Mouse (Mus musculus) urinary bladder, adult 18-20 months (tissue): ENCODE results near the gene Mtfr1l.

ENCODE experiments used
- DNase-seq, 2 experiments: peaks; one replicate each; pipeline ENCODE4 v3.0.0; 2022; ENCODE audit warnings: low spot score in 2 of 2, mixed read lengths in 2 of 2

The Mtfr1l gene

DNA sequence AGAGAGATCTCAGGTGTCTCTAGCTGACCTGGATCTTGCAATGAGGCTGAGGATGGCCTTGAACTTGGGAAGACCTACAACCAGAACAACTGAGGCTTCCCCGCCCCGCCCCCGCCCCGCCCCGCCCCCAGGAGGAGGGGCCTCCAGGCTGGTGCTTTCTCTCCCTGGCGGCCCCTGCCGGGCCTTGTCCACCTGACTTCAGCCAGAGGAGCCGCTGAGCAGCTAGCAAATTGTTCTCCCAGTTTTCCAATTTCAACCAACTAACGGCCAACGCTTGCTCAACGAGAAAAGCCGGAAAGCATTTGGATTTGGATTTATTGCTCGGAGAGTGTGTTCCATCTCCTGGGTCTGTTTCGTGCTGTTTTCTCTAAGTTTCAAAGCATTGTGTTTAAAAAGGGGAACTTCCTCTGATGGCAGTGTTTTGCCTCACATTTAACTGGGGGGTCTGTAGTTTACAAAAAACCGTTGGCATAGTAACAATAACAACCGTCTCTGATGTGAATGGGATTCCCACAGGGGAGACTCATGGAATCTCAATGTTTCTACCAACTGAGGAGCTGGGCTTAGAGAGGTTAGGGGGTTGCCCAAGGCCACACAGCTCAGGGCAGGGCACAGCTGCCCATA, 22.6 kb upstream of the Mtfr1l start:
- DNase-seq, result no peak

DNA sequence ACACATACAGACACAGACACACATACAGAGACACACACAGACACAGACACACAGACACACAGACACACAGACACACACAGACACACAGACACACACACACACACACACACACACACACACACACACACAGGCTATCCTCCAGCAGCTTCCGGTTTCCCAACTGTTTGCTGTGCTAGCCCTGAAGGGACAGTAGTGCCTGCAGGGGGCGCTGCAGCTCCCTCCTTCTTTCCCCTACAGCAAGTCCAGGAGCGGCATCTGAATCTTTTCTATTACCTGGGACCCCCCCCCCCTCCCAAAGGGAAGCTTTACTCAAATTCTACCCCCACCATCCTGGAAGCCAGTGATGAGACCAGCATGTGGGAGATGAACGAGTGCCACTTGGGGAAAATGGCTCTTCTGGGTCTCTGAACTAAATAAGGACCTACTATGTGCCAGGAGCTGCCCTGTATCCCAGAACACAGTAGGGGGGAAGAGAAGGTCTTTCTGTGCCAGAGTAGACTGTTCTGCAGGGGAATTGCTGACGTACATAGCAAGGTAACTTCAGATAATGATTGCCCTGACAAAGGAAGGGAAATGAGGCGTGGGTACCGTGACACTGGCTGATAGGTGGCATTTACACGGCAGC, 20.9 kb upstream of the Mtfr1l start:
- DNase-seq, result no peak

DNA sequence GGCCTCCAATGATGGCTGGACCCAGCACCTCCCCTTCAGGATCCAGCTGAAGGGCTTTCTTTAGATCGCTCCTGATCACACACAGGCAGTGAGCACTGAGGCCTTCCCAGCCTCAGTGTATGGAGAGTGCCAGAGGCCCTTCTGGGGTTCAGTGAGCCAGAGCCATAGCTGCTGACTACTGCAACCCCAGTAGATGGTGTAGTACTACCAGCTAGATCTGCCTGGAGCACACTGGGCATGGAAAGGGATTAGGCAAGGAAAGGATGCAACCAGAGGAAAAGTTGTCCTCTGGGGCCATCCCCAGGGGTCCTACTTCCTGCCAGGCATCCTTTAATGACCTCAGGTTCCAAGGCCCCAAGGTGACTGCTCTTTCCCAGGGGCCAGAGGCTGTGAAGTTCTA, 18.4 kb upstream of the Mtfr1l start:
- no peak for DNase-seq

DNA sequence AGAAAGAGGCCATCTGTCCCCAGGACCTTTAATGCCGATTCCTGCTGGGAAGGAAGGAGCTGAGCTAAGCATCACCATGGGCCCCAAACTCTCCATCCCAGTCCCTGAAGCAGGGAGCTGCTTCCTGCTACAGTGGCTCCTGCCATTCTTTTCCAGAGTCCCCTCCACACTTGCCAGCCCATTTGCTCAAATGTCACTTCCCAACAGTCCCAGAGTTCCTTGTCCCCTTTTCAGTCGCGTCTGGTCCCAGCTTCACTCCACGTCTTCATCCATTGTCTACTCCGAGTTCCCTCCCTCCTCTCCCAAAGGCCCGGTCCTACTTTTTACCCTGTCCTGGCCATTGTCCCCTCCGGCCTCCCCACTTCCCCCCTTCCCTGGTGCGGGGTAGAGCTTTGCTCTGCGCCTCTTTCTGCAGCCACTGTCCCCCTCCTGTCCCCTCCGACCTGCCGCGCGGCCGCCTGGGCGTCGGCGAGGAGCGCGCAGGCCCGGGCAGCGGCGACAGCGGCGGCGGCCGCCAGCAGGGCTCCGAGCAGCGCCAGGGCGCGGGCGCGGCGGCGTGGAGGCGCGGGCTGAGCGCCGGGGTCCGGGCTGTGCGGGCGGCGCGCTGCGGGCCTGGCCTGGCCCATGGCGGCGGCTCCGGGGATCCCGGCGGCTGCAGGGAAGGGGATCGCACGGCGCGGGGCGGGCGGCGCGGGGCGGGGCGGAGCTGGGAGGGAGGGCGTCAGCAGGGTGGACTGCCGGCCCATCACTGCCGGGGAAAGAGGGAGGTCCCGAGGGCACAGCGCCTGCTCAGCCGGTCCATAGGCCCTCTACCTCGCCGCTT, 16.5 kb upstream of the Mtfr1l start, which contains the start of gene Selenon:
Gene Selenon, minus strand, starts transcription at position 673 of the 823 bp plus-strand sequence.
- DNase-seq, result peak; percentile 45 to 60

DNA sequence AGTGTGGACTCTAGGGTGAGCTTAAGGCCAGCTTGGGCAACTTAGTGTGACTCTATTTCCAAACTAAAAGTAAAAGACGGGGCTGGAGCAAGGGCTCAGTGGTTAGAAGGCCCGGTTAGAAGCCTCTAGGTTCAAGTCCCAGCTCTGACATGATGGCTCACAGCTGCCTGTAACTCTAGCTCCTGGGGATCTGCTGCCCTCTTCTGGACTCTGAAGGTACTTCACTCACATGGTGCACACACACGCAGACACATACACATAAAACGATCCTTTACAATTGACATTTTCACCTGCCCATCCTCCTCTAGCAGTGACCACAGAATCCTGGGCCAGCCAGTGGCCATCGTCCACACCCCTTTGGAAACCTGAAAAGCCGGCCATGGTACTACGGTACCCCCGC, 14.7 kb upstream of the Mtfr1l start:
- DNase-seq, result no peak

DNA sequence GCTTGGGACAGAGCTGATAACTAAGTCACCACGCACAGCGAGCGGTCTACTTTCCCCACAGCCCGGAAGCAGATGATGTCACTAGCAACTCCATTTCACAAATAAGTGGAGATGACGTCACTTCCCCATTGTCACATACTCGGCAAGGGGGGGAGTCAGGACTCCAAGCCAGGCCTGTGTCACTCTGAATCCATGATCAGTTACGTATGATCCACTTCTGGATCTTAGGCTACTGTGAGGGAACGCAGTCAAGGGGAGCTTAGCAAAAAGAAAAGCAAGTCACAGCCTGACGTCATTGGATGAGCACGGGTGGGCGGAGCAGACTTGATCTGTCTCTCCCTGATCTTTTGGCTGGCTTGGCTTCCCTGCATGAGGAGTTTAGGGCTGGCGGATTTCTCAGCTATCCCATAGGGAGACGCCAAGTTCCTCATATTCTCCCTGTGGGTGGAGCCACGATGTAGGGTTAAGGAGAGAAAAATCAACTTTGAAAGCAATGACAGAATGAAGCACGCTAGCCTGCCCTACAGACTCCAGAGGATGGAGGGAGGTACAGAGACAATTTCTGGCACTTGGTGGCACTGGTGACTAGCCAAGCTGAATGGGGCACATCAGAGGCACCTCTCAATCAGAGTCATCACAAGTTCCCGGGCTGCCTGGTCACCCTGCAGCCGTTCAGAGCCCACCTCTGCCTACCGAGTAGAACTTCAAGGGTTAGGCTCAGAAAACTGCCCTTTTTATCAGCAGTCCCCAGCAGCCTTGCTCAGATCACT, 13.2 kb upstream of the Mtfr1l start:
- no peak for DNase-seq

DNA sequence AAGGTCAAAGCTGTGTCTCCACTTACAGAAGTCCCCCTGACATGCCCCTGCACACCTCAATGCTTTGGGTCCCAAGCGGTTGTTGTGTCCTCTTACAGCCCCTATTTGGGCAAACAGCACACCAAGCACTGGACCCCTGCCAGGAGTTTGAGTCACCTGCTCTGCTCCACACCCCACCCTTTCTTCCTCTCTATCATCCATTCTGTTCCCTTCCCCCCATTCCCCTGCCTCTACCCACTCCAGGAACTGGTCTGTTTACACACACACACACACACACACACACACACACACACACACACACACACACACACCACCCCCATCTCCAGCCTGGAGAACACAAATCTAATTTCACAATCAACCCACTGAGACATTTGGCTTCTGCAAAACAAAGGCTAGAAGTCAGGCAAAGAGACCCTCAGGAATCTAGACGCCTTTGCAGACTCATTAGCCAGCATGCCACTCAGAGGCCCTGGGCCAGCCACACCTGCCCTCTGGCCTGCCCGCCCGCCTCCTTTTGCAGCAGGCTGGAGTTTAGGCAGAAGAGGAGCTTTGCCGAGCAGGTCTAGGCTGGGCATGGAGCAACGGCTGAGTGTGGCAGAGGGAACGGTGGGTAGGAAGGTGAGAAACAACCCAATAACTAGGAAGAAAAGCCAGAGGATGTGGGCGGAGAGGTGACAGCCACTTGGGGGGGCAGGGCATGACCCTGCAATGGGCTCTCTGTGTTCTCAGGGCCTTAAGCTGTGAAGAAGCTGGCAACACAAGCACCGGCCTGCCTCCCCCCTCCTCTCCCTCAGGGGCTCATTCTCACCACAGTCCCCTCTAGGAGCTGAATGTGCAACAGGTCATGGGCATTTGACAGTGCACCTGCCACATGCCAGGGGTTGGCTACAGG, 11.9 kb upstream of the Mtfr1l start:
- DNase-seq, result peak; percentile 59 to 65

DNA sequence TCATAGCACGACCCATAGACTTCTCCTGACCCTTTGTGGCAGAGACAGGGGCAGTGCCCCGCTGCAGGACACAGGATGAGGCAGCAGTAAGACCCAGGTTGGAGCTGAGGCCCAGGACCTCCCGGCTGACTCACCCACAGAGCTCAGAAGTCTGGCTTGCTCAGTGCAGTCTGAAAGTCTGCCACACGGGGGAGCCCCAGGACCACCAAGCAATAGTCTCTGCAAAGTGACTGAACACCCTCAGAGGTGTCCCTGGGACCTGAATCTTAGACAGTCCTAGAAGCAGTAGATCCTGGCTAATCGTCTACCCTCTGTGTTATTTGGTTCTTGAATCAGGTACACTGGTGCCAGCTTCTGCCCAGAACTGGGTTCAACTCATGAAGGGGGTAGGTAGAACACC, 8.1 kb upstream of the Mtfr1l start:
- DNase-seq, result peak; percentile 83 to 98

DNA sequence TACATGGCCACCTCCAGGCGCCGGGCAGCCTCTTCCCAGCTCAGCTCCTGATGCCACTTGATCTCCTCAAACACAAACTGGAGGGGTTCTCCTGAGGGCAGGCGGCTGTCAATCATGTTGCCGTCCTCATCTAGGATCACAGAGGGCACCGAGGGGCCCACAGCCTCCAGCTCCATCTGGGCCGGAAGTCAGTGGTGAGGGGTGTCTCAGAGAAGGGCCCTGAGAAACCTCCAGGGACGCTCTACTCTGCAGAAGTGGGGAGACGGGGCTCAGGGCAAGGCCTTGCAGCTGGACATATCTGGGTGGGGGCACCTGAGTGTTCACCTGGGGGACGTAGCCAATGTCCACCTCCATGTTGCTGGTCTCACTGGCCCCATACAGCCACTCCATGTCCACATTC, 7.5 kb upstream of the Mtfr1l start:
- no peak for DNase-seq

DNA sequence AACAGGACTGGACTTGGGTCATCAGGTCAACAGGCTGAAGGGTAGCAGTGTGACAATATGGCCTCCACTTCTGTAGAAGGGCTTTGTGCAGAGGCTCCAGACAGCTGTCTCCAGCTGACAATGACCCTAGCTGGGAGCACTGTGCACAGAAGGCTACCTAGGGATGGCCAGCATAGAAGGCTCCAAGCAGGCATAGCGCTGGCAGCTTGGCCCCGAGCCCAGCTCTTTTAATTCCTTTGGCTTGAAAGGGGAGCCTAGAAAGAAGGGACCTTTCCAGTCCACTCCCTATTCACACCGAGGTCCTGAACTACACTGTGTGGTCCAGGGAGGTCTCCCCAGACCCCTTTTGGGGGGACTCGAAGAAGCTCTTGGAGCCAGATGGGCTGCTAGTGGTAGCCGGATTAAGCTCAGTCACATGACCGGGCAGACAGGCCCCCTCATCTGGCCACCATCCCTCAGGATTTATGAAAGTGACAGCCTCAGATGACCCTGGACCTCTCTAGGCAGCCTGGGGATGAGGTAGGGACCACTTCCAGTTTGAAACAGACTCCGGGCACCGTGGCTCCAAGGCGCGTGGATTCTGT, 3.9 kb upstream of the Mtfr1l start:
- DNase-seq, result no peak

DNA sequence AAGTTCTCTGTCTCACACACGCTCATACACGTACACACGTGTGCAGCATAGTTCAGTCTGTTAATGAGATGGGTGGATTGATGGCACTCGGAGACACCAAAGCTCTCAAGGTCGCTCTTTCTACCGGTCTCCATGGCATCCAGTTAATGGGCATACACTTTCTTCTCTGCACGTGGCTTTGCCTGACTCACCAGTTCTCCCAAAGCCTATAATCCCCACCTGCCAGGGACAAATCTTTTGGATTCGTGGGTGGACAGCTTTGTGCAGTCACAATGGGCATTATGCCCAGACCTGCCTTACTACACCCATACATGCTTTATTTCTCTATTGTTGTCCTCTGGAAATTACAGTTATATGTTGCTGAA, 582 bp upstream of the Mtfr1l start:
- no peak for DNase-seq

DNA sequence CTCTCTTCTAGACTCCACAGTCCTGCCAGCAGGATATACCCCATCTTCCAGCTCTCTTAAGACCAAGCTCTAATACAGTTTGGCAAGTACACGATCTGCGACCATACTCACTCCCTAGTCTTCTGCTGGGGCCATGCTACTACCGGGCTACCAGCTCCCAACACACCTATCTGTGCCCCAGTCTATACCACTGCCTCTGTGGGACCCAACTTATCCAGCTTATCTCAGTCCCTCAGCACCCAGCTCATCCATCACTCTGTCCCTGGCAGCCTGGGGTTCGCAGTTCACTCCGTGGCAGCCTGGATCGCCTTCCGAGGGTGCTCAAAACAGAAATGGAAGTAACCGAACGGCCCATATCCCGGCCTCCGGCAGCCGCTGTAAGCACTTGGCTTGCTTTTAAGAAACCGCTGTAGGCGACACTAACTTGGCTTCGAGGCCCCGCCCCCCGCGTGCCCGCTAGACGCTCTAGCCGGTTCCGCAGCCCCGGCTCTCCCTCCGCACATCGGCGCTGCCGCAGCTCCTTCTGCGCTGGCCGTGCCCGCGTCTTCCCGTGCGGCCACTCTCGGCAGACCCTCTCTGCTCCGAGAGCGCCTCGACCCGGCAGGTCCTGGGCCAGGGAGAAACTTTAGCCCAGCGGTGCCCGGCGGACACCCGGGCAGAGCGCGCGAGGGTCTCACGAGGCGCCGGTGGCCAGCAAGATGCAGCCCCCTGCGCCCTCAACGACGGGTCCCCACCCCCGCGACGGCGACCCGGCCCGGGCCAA, 882 bp downstream of the Mtfr1l start:
- DNase-seq, result peak; percentile 49 to 62

DNA sequence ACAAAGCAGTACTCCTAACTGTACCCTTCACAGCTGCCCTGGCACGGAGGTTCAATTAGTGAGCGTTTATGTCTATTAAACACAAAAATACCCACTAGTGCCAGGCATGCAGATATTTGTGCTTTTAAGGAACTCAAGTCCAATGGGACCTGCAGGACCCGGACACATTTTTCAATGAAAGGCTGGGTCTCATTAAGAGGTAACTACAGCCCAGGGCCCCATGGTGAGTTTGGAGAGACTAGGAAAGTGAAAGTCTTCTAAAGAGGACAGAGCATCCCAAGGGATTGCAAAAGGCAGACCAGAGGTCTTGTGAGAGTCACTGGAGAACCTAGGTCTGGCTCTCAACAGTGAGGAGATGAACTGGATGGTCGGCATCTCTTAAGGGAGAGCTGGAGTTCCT, 1.8 kb downstream of the Mtfr1l start:
- DNase-seq, result no peak

DNA sequence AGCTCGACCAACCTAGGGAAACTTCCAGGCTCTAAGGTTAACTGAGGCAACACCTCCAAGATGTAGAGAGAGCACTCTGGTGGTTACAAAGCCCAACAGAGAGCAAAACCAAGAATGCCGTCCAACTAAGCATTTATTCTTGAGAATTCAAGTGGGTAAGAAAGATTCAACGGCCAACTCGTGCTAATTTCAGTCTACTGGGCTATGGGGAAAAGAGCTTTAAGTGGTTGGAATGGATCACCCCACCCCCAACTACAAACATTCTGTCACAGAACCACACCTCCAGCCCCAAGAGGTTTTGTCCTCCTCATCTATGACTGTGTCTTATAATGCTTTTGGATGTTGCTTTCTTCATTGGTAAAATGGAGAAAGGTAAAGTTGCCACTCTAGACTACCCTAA, 2.3 kb downstream of the Mtfr1l start:
- no peak for DNase-seq

DNA sequence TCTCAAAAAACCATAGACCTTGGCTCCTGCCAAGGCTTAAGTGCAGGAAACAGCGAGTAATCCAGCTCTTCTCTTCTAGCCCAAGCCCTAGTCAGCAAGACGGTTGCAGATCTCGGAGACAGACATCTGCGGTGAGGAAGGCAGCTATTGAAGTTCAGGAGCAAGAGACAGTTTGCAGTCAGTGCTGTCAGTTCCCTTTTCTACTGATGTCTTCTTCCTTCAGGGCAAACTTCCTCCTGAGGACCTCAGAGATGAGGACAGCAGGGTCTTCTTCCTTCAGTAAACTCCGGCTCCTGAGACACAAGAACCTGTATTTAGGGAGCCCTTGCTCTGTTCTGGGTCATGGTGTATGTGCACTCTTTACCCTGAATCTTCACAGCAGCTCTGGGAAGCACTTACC, 9.0 kb downstream of the Mtfr1l start:
- no peak for DNase-seq

DNA sequence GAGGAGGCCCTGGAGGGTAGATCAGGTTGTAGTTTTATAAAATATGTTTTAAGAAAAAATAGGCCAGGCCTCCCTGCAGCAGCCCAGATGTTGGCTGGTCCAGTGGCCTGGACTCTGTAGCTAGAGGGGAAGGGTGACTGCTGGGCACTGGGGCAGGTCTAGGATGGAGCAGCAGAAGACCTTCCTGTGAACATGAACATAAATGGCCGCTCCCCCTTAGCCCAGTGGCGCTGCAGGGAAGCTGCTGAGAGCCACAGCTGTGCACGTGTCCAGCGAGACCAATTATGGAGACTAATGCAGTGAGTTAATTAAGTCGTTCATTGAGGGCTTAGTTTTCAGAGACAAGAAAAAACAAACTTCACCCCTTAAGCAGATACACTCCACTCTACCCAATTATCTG, 9.4 kb downstream of the Mtfr1l start:
- DNase-seq, result no peak

DNA sequence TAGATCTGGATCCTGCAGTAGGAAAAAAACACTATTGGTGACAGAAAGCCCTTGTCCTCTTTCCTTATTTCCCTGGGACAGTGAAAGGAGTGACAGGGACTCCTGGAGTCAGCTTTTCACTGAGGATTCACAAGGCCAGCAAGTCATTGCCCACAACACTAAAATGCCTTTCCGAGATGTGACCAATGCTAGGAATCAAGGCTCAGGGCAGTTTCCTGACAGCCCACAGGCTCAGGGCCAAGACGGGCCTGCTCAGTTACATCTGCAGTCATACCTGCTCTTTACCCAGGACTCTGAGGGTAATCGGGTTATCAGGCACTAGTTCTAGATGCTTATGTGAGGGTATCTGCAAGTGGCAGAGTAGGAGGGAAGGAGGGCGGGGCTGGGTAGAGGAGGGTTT, 11.7 kb downstream of the Mtfr1l start:
- no peak for DNase-seq

DNA sequence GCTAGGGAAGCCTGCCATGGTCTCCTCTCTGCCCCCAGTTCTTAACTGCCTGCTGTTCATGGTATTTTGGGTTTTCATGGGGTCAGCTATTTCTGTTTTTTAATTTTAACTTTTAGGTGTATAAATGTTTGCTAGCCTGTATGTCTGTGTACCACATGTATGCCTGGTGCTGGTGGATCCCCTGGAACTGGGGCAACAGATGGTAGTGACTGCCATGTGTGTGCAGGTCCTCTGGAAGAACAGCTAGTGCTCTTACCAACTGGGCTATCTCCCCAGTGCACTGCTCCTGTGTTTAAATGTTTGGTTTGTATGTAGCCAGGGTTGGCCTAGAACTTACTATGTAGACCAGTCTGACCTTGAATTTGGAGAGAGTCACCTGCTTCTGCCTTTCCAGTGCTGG, 15.9 kb downstream of the Mtfr1l start:
- no peak for DNase-seq

DNA sequence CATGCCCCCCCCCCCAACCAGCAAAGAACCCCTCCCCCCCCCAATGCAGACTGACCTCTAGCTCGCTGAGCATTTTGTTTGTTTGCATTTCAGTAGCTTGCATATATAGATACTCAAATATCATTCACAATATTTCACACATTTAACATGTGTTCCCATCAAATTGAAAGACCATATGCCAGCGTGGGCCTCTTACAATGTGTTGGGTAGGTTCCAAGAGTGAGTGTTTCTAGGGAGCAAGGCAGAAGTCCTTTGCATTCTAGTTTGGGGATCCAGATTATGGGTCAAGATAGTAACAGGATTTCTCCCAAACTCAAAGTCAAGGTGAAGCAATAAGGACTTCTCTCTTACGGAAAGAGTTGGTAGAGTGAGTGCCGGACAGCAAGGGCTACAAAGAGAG, 16.6 kb downstream of the Mtfr1l start:
- DNase-seq, result no peak

DNA sequence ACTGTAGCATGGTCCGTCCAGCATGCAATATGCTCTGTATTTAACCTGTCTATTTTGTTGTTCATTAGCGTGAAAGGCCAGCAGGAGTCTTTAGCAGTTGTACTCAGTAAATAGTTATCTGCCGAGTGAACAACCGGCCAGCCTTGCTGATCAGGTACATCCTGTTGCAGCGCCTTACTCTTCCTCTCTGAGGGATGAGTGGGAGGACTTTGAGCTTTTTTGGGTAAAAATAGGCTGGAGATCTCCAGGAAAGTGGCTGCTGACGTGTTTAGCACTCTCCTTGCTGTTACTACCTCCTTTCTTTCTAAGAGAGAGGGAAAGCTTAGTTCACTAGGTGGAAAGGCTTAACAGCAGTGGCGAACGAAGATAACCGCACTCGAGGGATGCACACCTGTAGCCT, 17.5 kb downstream of the Mtfr1l start:
- DNase-seq, result no peak
